Mouse (Mus musculus): Measurements from ENCODE around the gene Tmem211.

DNA sequence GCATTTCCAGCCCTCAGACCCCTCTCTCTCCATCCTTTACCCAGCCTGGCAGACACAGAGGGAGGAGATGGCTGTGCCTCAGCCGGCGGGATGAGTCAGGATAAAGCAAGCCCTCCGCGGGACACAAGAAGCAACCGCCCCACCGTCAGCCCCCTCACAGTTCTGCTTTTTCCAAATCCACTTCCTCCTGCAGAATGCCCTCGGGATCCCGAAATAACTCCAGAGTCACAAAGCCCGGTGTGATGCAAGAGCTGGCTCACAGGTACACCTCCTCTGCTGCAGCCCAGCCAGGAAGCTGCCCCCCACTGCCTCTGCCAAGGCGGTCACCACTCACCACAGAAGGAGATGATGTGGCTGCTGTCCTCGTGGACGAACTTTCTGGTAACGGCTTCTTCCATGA is 61.8 kb downstream of the Tmem211 start:
- no peak for TF ChIP-seq CTCF (IDR thresholded peaks at IDR 0.05; ENCODE audit: control insufficient read depth, insufficient read depth, insufficient read length)
- no peak for TF ChIP-seq MYOG (IDR thresholded peaks at IDR 0.05; ENCODE audit: control insufficient read depth, extremely low read depth, insufficient read length)
- no peak for TF ChIP-seq CEBPB (IDR thresholded peaks at IDR 0.05; ENCODE audit: low read depth)
- TF ChIP-seq MAX (IDR thresholded peaks at IDR 0.05) = no peak

Measured in C2C12 (cell line).